Mouse (Mus musculus): ENCODE results near the gene Gm21188. TPM values are rescaled to one million over a fixed set of nuclear protein-coding genes. Genes with fewer than 3 reads are reported as not detected.
"Not testable (repeated sequence)": the region's sequence is repeated elsewhere in the genome, so short reads cannot be mapped to it uniquely, and the experiment has no call there.

Gene Gm21188
- polyA plus RNA-seq, 1 experiment from 2014 or later: 0.13 TPM

DNA sequence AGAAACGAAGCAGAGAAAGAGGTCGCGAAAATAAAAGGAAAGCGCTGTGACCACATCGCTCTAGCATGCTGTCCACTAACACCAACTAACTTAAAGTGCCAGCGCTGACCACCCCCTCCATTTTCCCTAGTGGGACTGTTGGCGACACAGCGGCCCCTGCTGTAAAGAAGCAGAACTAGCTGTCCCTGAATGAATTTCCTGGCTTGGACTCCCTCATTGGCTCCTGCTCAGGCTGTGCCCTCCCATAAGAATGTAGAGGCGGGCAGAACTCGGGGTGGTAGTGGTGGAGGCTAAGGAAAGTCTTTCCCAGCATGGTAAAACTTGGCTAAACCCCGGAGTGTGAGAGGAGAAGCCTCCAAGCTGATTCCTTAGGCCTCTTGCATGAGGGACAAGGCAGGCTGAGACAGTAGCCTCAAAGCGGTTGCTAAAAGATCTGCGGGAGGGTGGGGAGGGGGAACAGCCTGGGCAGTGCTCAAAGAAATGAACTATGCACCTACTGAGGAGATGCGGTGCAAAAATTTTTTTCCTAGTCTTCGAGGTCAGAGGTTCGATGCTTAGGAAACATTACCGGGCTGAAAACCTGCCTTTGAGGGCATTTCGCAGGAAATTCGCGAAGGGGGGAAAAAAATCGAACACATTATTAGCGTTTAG is 11.6 kb upstream of the Gm21188 start:
- peak; percentile 85; the same call in 1 of the 2 replicates for ATAC-seq (ENCODE audit: low read depth)
- no CpG with 5 or more reads among the region's 22 CpGs for WGBS
- not testable (repeated sequence) for H3K27me3 ChIP-seq (replicated peaks; ENCODE audit: control insufficient read depth, insufficient read depth, low read length); H3K4me3 ChIP-seq (ENCODE audit: low read depth, low read length); H3K4me1 ChIP-seq (ENCODE audit: control insufficient read depth, insufficient read depth, low read length); H3K27ac ChIP-seq (replicated peaks; ENCODE audit: low read depth, low read length); H3K36me3 ChIP-seq (ENCODE audit: control insufficient read depth, insufficient read depth, low read length); H3K9me3 ChIP-seq (ENCODE audit: control insufficient read depth, low read length); H3K9ac ChIP-seq (ENCODE audit: low read depth, low read length); H3K4me2 ChIP-seq (ENCODE audit: low read depth, low read length); DNase-seq (ENCODE audit: low spot score)

DNA sequence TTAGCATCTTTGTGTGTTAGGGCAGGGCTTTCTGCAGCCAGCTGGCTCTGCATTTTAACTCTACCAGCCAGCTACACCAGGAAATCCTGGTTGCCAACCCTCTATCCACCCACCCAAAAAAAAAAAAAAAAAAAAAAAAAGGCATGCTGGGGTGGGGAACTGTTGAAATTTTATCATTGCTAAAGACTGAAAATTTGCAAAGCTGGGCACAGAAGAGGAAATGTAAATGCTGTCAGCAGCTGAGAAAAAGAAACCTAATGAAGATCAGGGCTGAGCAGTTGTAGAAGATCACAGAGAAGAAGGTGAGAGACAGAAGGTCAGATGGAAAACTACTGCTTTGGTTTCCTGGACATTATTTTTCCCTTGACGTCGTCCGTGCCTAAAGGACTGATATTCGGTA is 10.9 kb upstream of the Gm21188 start:
- not testable (repeated sequence) for H3K4me3 ChIP-seq (ENCODE audit: low read depth, low read length); ATAC-seq (ENCODE audit: low read depth); H3K36me3 ChIP-seq (ENCODE audit: control insufficient read depth, insufficient read depth, low read length); H3K4me2 ChIP-seq (ENCODE audit: low read depth, low read length); H3K9ac ChIP-seq (ENCODE audit: low read depth, low read length); H3K27ac ChIP-seq (replicated peaks; ENCODE audit: low read depth, low read length); H3K9me3 ChIP-seq (ENCODE audit: control insufficient read depth, low read length); H3K27me3 ChIP-seq (replicated peaks; ENCODE audit: control insufficient read depth, insufficient read depth, low read length); H3K4me1 ChIP-seq (ENCODE audit: control insufficient read depth, insufficient read depth, low read length); DNase-seq (ENCODE audit: low spot score)
- no CpG with 5 or more reads among the region's 4 CpGs for WGBS

DNA sequence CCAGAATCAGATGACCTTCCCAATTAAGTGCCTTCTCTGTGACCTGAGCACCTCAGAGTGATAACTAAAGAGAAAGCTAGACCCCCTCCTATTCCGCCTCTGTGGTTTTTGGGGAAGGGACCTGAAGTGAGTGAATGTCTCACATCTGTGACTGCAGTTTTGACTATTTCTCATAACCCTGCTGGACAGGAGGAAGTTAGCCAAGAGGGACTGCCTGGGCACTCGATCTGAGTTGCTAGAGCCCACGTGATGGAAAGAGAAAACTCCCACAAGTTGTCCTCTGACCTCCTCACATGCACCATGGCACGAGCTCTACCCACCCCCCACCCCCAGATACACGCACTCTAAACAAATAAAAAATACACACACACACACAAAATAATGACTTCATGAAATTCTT is 3.4 kb downstream of the Gm21188 start:
- no CpG with 5 or more reads among the region's 5 CpGs for WGBS

DNA sequence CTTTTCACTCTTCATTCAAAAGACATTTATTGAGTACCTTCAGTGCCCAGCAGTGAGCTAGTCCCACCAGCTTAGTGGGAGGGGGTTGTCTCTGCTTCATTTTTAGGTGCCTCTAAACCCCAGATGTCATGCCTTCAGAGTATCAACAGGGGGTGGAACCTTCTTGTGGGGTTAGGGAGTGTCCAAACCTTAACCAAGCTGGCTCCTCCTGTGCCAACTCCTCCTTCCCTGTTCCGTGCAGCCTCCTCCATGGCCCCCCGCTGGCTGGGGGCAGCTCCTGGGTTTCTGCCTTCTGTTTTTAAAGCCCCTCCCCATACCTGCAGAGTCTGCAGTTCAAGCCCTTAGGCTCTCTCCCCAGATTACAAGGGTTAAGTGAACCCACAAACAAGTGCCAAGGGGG is 3.8 kb downstream of the Gm21188 start:
- not testable (repeated sequence) for H3K9ac ChIP-seq (ENCODE audit: low read depth, low read length); DNase-seq (ENCODE audit: low spot score); H3K27me3 ChIP-seq (replicated peaks; ENCODE audit: control insufficient read depth, insufficient read depth, low read length); H3K4me3 ChIP-seq (ENCODE audit: low read depth, low read length); H3K4me2 ChIP-seq (ENCODE audit: low read depth, low read length); H3K36me3 ChIP-seq (ENCODE audit: control insufficient read depth, insufficient read depth, low read length); H3K4me1 ChIP-seq (ENCODE audit: control insufficient read depth, insufficient read depth, low read length); H3K27ac ChIP-seq (replicated peaks; ENCODE audit: low read depth, low read length); H3K9me3 ChIP-seq (ENCODE audit: control insufficient read depth, low read length); ATAC-seq (ENCODE audit: low read depth)
- WGBS: no CpG with 5 or more reads among the region's 2 CpGs

More for the DNA sequence above, 3.4 kb downstream of the Gm21188 start:
- not testable (repeated sequence) for H3K4me3 ChIP-seq (ENCODE audit: low read depth, low read length); ATAC-seq (ENCODE audit: low read depth); H3K4me1 ChIP-seq (ENCODE audit: control insufficient read depth, insufficient read depth, low read length); H3K27me3 ChIP-seq (replicated peaks; ENCODE audit: control insufficient read depth, insufficient read depth, low read length); H3K9me3 ChIP-seq (ENCODE audit: control insufficient read depth, low read length); H3K4me2 ChIP-seq (ENCODE audit: low read depth, low read length); H3K36me3 ChIP-seq (ENCODE audit: control insufficient read depth, insufficient read depth, low read length); H3K9ac ChIP-seq (ENCODE audit: low read depth, low read length); DNase-seq (ENCODE audit: low spot score); H3K27ac ChIP-seq (replicated peaks; ENCODE audit: low read depth, low read length)

DNA sequence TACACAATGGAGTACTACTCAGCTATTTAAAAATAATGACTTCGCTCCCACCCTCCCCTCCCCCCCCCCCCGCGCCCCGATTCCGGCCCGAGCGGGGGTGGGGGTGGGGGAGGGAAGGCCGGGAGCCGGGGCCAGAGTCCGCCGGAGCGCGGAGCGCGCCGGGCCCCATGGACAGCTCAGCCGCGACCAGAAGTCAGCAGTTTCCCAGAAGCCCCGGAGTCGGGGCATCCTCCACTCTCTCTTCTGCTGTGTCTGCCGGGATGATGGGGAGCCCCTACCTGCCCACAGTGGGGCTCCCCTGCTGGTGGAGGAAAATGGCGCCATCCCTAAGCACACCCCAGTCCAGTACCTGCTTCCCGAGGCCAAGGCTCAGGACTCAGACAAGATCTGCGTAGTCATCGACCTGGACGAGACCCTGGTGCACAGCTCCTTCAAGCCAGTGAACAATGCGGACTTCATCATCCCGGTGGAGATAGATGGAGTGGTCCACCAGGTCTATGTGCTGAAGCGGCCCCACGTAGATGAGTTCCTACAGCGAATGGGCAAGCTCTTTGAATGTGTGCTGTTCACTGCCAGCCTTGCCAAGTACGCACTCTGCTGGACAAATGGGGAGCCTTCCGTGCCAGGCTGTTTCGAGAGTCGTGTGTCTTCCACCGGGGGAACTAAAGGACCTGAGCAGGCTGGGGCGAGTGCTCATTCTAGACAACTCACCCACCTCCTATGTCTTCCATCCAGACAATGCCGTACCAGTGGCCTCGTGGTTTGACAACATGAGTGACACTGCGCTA is 5.4 kb downstream of the Gm21188 start:
- DNase-seq (ENCODE audit: low spot score); ATAC-seq (ENCODE audit: low read depth): not testable (repeated sequence)
- WGBS: 0% methylated on average over 5 of the region's 40 CpGs

DNA sequence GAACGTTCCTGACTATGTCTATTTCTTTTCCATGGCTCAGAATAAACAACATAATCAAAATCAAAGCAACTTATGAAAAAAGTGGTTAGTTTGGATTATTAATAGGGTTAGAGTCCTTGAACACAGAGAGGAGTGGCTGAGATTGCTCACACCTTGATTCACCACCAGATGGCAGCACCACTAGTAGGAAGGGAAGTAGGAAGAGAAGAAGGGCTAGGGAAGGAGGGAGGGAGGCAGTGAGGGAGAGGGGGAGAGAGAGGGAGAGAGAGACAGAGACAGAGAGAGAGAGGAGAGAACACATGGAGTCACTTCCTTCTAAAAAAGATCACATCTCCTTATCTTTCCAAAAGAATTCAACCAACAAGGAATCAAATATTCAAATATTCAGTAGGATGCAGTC is 10.8 kb downstream of the Gm21188 start:
- H3K27me3 ChIP-seq (replicated peaks; ENCODE audit: control insufficient read depth, insufficient read depth, low read length); H3K9me3 ChIP-seq (ENCODE audit: control insufficient read depth, low read length); H3K27ac ChIP-seq (replicated peaks; ENCODE audit: low read depth, low read length); H3K4me2 ChIP-seq (ENCODE audit: low read depth, low read length); H3K4me3 ChIP-seq (ENCODE audit: low read depth, low read length); H3K4me1 ChIP-seq (ENCODE audit: control insufficient read depth, insufficient read depth, low read length); DNase-seq (ENCODE audit: low spot score); H3K9ac ChIP-seq (ENCODE audit: low read depth, low read length); H3K36me3 ChIP-seq (ENCODE audit: control insufficient read depth, insufficient read depth, low read length); ATAC-seq (ENCODE audit: low read depth): not testable (repeated sequence)
- no CpG with 5 or more reads among the region's 1 CpGs for WGBS

More for the DNA sequence above, 5.4 kb downstream of the Gm21188 start:
- H3K4me3 ChIP-seq (ENCODE audit: low read depth, low read length); H3K4me1 ChIP-seq (ENCODE audit: control insufficient read depth, insufficient read depth, low read length); H3K27ac ChIP-seq (replicated peaks; ENCODE audit: low read depth, low read length); H3K4me2 ChIP-seq (ENCODE audit: low read depth, low read length); H3K36me3 ChIP-seq (ENCODE audit: control insufficient read depth, insufficient read depth, low read length); H3K9ac ChIP-seq (ENCODE audit: low read depth, low read length); H3K9me3 ChIP-seq (ENCODE audit: control insufficient read depth, low read length); H3K27me3 ChIP-seq (replicated peaks; ENCODE audit: control insufficient read depth, insufficient read depth, low read length): not testable (repeated sequence)

DNA sequence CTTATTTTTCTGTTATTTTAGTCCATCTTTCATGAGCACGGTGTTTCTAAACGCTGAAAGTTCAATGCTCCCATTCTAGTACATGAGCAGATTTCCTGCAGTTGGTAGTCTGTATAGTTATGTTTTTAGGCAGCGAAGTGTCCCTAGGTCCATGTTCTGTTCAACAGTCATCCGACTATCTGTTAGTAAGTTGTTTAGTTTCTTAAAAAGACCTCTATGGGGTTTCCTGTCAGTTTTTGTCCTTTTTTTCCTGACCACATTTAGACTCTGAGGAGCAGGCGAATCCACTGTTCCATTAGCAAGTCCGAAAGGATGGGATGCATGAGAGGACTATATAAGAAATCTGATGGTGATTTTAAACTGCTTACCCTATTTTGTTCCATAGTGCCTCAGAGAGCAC is 14.1 kb downstream of the Gm21188 start:
- not testable (repeated sequence) for H3K36me3 ChIP-seq (ENCODE audit: control insufficient read depth, insufficient read depth, low read length); H3K9me3 ChIP-seq (ENCODE audit: control insufficient read depth, low read length); H3K4me2 ChIP-seq (ENCODE audit: low read depth, low read length); H3K4me1 ChIP-seq (ENCODE audit: control insufficient read depth, insufficient read depth, low read length); H3K9ac ChIP-seq (ENCODE audit: low read depth, low read length); DNase-seq (ENCODE audit: low spot score); H3K4me3 ChIP-seq (ENCODE audit: low read depth, low read length); H3K27ac ChIP-seq (replicated peaks; ENCODE audit: low read depth, low read length); ATAC-seq (ENCODE audit: low read depth)
- WGBS: 5% methylated on average over 6 of the region's 6 CpGs
- H3K27me3 ChIP-seq (replicated peaks; ENCODE audit: control insufficient read depth, insufficient read depth, low read length): peaks cover 17% of the 10 kb centered on the region; the same call in 1 of the 2 replicates

DNA sequence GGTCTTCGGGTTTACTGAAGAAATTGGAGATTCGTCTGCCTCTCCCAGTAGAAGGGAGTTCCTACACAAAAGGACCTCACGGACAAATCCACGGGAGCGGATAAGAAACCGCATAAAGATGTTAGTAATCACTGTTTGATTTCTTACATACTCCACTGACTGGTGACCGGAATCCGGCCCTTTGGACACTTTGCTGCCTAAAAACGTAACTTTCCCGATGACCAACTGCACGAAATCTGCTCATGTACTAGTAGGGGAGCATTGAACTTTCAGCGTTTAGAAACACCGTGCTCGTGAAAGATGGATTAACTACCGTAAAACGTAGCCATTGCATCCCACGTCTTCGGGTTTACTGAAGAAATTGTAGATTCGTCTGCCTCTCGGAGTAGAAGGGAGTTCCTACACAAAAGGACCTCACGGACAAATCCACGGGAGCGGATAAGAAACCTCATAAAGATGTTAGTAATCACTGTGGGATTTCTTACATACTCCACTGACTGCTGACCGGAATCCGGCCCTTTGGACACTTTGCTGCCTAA is 15.3 kb downstream of the Gm21188 start:
- not testable (repeated sequence) for H3K27ac ChIP-seq (replicated peaks; ENCODE audit: low read depth, low read length); H3K4me3 ChIP-seq (ENCODE audit: low read depth, low read length); H3K9ac ChIP-seq (ENCODE audit: low read depth, low read length); H3K36me3 ChIP-seq (ENCODE audit: control insufficient read depth, insufficient read depth, low read length); DNase-seq (ENCODE audit: low spot score); H3K9me3 ChIP-seq (ENCODE audit: control insufficient read depth, low read length); H3K4me2 ChIP-seq (ENCODE audit: low read depth, low read length); H3K4me1 ChIP-seq (ENCODE audit: control insufficient read depth, insufficient read depth, low read length); ATAC-seq (ENCODE audit: low read depth)
- H3K27me3 ChIP-seq (replicated peaks; ENCODE audit: control insufficient read depth, insufficient read depth, low read length): peaks cover 17% of the 10 kb centered on the region; the same call in 1 of the 2 replicates
- WGBS: 1% methylated on average over 23 of the region's 25 CpGs
